Mouse (Mus musculus) embryonic fibroblast, embryonic 13.5 days (primary cell): ENCODE measurements around the gene Oxct2a.

Experiments used
- CTCF ChIP-seq: IDR thresholded peaks from 2 replicates; pipeline ENCODE4 v1.5.1; 2011; ENCODE audit warnings: mild to moderate bottlenecking, control low read depth, low read length, moderate library complexity, borderline replicate concordance; ENCODE audit not compliant: insufficient read depth
- POLR2A ChIP-seq: IDR thresholded peaks from 2 replicates; pipeline ENCODE4 v1.6.1; 2011; ENCODE audit warnings: low read depth, mild to moderate bottlenecking, control low read depth, low read length, moderate library complexity

DNA sequence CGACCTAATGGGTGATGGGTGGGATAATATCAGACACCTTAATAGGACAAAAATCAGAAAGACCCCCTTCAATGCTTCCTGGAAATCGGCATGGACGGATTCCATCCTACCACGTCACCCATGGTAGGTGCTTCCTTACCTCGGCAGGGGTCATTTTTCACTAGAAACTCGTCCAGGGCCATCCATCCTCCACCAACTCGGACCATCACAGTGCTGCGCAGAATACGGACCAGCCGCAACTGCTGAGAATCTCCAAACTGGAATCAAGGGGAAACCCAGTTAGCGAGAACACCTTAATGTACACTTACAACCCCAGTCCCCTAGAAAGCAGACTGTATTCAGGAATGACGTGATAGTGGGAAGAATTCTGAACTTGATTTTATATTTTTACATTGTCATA lies 37.3 kb upstream of the Oxct2a start:
- TF ChIP-seq CTCF (no peak), POLR2A (no peak)
